Mouse (Mus musculus) small intestine, adult 2 months (tissue): ENCODE measurements around the gene Cd109.

Experiments used
- CTCF ChIP-seq: fragments of 200-500 bp; IDR thresholded peaks from 2 replicates; pipeline ENCODE4 v1.5.1; 2012; ENCODE audit warnings: low read depth, mild to moderate bottlenecking, control low read depth, inconsistent platforms, low read length, moderate library complexity, mixed read lengths; ENCODE audit not compliant: insufficient replicate concordance, insufficient read length; ENCODE audit errors: extremely low read depth
- POLR2A ChIP-seq: fragments of 200-500 bp; IDR thresholded peaks from 2 replicates; pipeline ENCODE4 v1.6.1; 2012; ENCODE audit warnings: low read depth, mild to moderate bottlenecking, control low read depth, inconsistent platforms, low read length, moderate library complexity

DNA sequence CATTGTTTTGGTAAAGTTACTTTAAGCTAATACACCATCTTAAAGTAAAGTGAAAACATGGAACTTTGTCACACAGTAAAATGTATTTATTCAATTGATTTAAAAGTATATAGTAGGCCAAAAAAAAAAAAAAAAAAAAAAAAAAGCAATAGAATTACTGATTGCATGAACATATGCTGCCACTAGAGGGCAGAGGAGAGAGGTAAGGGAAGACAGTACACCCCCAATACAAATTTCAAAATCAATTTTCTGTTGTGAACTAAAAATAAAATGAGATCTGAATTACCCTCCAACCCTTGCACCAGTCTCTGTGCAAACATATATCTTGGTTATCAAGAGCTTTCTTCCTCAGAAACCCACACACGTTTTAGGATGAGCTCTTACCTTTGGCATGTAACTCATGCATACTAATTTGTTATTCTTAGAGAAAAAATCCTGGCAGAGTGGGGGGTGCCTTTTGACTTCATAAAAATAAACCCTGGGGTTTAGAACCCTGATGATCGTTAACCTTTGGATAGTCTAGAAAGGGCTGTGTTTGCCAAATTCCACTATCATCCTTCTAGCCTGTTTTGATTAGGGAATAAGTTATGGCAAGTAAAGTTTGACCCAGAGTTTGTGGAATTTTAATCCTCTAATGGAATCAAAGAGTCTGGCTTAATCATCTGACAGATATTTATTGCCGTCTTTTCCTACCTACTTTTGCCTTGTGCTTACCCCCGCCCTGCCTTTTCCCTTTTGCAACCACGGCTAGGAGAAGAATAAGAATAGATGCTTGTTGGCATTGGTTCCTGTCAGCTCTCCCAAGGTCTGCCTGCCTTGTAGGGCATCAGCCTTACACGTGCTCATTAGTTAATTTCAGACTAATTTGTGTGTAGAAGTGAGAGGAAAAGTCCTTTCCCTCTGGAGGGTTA is 105.8 kb downstream of the Cd109 start:
- no peak for TF ChIP-seq CTCF
- TF ChIP-seq POLR2A, result no peak
